Mouse (Mus musculus): ENCODE data around the gene Hoxd12. TPM values are rescaled to one million over a fixed set of nuclear protein-coding genes. Genes with fewer than 3 reads are reported as not detected.
A peak's percentile ranks its signal among the peaks of the same experiment; 100 is the strongest.

Gene Hoxd12
- polyA plus RNA-seq, 1 experiment from 2014 or later, result not detected

DNA sequence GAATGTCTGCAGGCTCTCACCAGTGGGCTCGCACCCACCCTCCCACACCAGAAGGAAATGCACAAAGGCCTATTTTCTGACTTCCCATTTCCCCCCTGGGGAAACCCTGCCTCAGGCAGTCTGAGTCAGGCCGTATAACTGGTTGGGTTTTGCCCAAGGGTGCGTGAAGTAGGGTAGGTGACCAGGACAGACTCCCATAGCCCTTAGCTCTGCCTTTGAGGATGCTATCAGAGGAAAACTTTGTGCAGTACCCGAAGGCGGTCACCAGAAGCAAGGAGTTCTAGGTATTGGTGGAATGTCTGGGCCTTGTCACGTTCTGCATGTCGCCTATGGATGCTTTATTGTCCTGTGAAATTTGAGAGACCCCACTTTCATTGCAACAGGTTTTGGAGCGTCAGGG, 48.1 kb downstream of the Hoxd12 start:
- no peaks in the 10 kb centered on the region for H3K4me1 ChIP-seq (replicated peaks; ENCODE audit: control insufficient read depth, insufficient read depth, low read length)
- H3K27ac ChIP-seq (ENCODE audit: low read length), result no peak overlapping the region
- no peak overlapping the region for H3K4me3 ChIP-seq (ENCODE audit: low read length)
- H3K9me3 ChIP-seq (ENCODE audit: control insufficient read depth, low read length), result no peaks in the 10 kb centered on the region
- H3K27me3 ChIP-seq (ENCODE audit: control insufficient read depth, insufficient read depth, low read depth, low read length), result peaks cover 97% of the 10 kb centered on the region
- 9% methylated on average over 8 of the region's 8 CpGs for WGBS
- H3K9ac ChIP-seq (ENCODE audit: low read length), result no peak overlapping the region
- no peak for ATAC-seq (ENCODE audit: low read depth)
- H3K36me3 ChIP-seq (ENCODE audit: control insufficient read depth, insufficient read depth, low read length), result no peaks in the 10 kb centered on the region
- H3K4me2 ChIP-seq (ENCODE audit: low read depth, low read length), result no peak overlapping the region

- H3K9ac ChIP-seq (ENCODE audit: low read length), result no peak overlapping the region
- no peak for ATAC-seq (ENCODE audit: low read depth)
- no peaks in the 10 kb centered on the region for H3K9me3 ChIP-seq (ENCODE audit: control insufficient read depth, low read length)
- no peak overlapping the region for H3K4me2 ChIP-seq (ENCODE audit: low read depth, low read length)
- no peaks in the 10 kb centered on the region for H3K36me3 ChIP-seq (ENCODE audit: control insufficient read depth, insufficient read depth, low read length)
- H3K4me1 ChIP-seq (replicated peaks; ENCODE audit: control insufficient read depth, insufficient read depth, low read length), result no peaks in the 10 kb centered on the region
- H3K4me3 ChIP-seq (ENCODE audit: low read length), result no peak overlapping the region
- H3K27me3 ChIP-seq (ENCODE audit: control insufficient read depth, insufficient read depth, low read depth, low read length), result peaks cover 100% of the 10 kb centered on the region
- WGBS, result 26% methylated on average over 7 of the region's 7 CpGs
- no peak overlapping the region for H3K27ac ChIP-seq (ENCODE audit: low read length)
Measured at GRCm38 (mm10) chr2:74724244-74725015, 49.6 kb downstream of the Hoxd12 start.

DNA sequence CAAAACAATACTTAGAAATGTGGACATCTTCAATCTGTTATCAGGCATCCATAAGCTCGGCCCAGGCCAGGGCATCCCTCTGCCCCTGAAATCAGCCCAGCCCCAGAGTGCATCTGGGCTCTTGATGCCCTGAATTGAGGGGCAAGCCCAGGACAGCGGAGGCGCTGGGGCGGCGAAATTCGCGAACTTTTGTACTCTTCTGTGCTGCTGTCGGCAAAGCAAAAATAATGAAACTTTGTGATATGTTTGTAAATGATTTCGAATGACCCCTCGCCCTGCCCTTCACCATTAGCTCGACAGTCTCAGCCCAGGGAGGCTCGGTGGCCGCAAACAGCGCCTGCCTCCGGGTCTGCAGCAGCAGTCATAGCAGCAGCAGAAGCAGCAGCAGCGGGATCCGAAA, 50.4 kb downstream of the Hoxd12 start:
- Histone ChIP-seq H3K9ac (ENCODE audit: low read length) (no peak overlapping the region), H3K27me3 (ENCODE audit: control insufficient read depth, insufficient read depth, low read depth, low read length) (peaks cover 98% of the 10 kb centered on the region), H3K4me3 (ENCODE audit: low read length) (no peak overlapping the region), H3K4me2 (ENCODE audit: low read depth, low read length) (no peak overlapping the region), H3K36me3 (ENCODE audit: control insufficient read depth, insufficient read depth, low read length) (no peaks in the 10 kb centered on the region), H3K4me1 (replicated peaks; ENCODE audit: control insufficient read depth, insufficient read depth, low read length) (no peaks in the 10 kb centered on the region), H3K9me3 (ENCODE audit: control insufficient read depth, low read length) (no peaks in the 10 kb centered on the region), H3K27ac (ENCODE audit: low read length) (no peak overlapping the region)
- 6% methylated on average over 17 of the region's 17 CpGs for WGBS
- no peak for ATAC-seq (ENCODE audit: low read depth)

- no peak within 1 kb of the TSS for H3K27ac ChIP-seq (ENCODE audit: low read length)
- peak within 1 kb of the TSS; percentile 24 for H3K4me3 ChIP-seq (ENCODE audit: low read length)
- H3K9me3 ChIP-seq (ENCODE audit: control insufficient read depth, low read length), result no peaks in the 10 kb centered on the region
- ATAC-seq (ENCODE audit: low read depth), result no peak
- H3K4me1 ChIP-seq (replicated peaks; ENCODE audit: control insufficient read depth, insufficient read depth, low read length), result no peaks in the 10 kb centered on the region
- WGBS, result 11% methylated on average over 5 of the region's 5 CpGs
- peaks cover 97% of the 10 kb centered on the region for H3K27me3 ChIP-seq (ENCODE audit: control insufficient read depth, insufficient read depth, low read depth, low read length)
- H3K9ac ChIP-seq (ENCODE audit: low read length), result no peak within 1 kb of the TSS
- no peaks in the 10 kb centered on the region for H3K36me3 ChIP-seq (ENCODE audit: control insufficient read depth, insufficient read depth, low read length)
- peak within 1 kb of the TSS; percentile 26; the same call in 1 of the 2 replicates for H3K4me2 ChIP-seq (ENCODE audit: low read depth, low read length)
Measured at GRCm38 (mm10) chr2:74726551-74726950, 51.7 kb downstream of the Hoxd12 start, which contains the start of gene Gm28230. Gene Gm28230, plus strand, starts transcription at chr2:74726728.

DNA sequence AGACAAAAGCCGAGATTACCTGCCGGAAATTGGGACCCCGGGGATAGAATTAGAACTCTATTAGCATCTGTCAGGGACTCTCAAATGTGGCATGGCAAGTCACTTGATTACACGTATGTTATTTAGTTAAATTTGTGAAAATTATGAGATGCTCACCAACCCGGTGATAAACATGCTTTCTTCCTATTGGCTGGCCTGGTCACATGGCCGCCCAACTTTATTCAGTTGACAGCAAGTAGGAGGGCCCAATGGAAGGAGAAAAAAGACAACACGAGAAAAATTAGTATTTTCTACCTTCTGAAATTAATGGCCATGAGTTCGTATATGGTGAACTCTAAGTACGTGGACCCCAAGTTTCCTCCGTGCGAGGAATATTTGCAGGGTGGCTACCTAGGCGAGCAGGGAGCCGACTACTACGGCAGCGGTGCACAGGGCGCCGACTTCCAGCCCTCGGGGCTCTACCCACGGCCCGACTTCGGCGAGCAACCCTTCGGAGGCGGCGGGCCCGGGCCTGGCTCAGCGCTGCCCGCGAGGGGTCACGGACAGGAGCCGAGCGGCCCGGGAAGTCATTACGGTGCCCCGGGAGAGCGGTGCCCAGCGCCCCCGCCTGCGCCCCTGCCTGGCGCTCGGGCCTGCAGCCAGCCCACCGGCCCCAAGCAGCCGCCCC, 52.3 kb downstream of the Hoxd12 start:
- Histone ChIP-seq H3K4me1 (replicated peaks; ENCODE audit: control insufficient read depth, insufficient read depth, low read length) (no peaks in the 10 kb centered on the region), H3K9me3 (ENCODE audit: control insufficient read depth, low read length) (no peaks in the 10 kb centered on the region), H3K4me3 (ENCODE audit: low read length) (peak overlapping the region; percentile 24), H3K27ac (ENCODE audit: low read length) (no peak overlapping the region), H3K27me3 (ENCODE audit: control insufficient read depth, insufficient read depth, low read depth, low read length) (peaks cover 96% of the 10 kb centered on the region), H3K9ac (ENCODE audit: low read length) (no peak overlapping the region), H3K4me2 (ENCODE audit: low read depth, low read length) (peak overlapping the region; percentile 26; the same call in 1 of the 2 replicates), H3K36me3 (ENCODE audit: control insufficient read depth, insufficient read depth, low read length) (no peaks in the 10 kb centered on the region)
- 2% methylated on average over 36 of the region's 43 CpGs for WGBS
- ATAC-seq (ENCODE audit: low read depth), result no peak; the same call in 1 of the 2 replicates

MicroRNAs encoded within 50 kb of the gene (microRNA counts, 519-probe panel; counts per million panel counts)
- 2,416 counts per million, percentile 42 among the panel's probes with 10 or more counts for microRNA mmu-miR-10b

Small RNAs within 50 kb of the gene (microRNA-seq; reads per million reads assigned to microRNA genes)
- gene Gm44463 (not detected), gene Mir10b (1,093 reads per million, percentile 74 among the genes with 10 or more reads in this experiment)

Other genes with a start within 250 kb of the Hoxd12 start
- 21.2 and 25.2 TPM in 2 replicates for gene Lnpk, start 95.6 kb upstream of the Hoxd12 start, polyA plus RNA-seq (2015; fragmentation: Nextera tagmentation; extraction: Ambion mirVana)
- not detected in 2 replicates for gene Evx2, start 15.5 kb upstream of the Hoxd12 start, polyA plus RNA-seq (2015; fragmentation: Nextera tagmentation; extraction: Ambion mirVana)
- not detected in 2 replicates for gene Hoxd13, start 6.7 kb upstream of the Hoxd12 start, polyA plus RNA-seq (2015; fragmentation: Nextera tagmentation; extraction: Ambion mirVana)
- not detected in 2 replicates for gene Hoxd11, start 4.5 kb downstream of the Hoxd12 start, polyA plus RNA-seq (2015; fragmentation: Nextera tagmentation; extraction: Ambion mirVana)
- gene Hoxd10, start 16.9 kb downstream of the Hoxd12 start, polyA plus RNA-seq (2015; fragmentation: Nextera tagmentation; extraction: Ambion mirVana), result 0.19 TPM in 1 of 2 replicates, not detected in the other
- 0.31 TPM in 2 replicates for gene Hoxd9, start 22.7 kb downstream of the Hoxd12 start, polyA plus RNA-seq (2015; fragmentation: Nextera tagmentation; extraction: Ambion mirVana)
- gene Hoxd8, start 29.6 kb downstream of the Hoxd12 start, polyA plus RNA-seq (2015; fragmentation: Nextera tagmentation; extraction: Ambion mirVana), result 0.20 and 0.39 TPM in 2 replicates
- gene Hoxd3, start 36.9 kb downstream of the Hoxd12 start, polyA plus RNA-seq (2015; fragmentation: Nextera tagmentation; extraction: Ambion mirVana), result 0.23 and 0.39 TPM in 2 replicates
- gene Hoxd4, start 36.9 kb downstream of the Hoxd12 start, polyA plus RNA-seq (2015; fragmentation: Nextera tagmentation; extraction: Ambion mirVana), result not detected in 2 replicates
- not detected in 2 replicates for gene Gm28230, start 51.7 kb downstream of the Hoxd12 start, polyA plus RNA-seq (2015; fragmentation: Nextera tagmentation; extraction: Ambion mirVana)
- not detected in 2 replicates for gene Hoxd1, start 88.0 kb downstream of the Hoxd12 start, polyA plus RNA-seq (2015; fragmentation: Nextera tagmentation; extraction: Ambion mirVana)
- gene Mtx2, start 150.8 kb downstream of the Hoxd12 start, polyA plus RNA-seq (2015; fragmentation: Nextera tagmentation; extraction: Ambion mirVana), result 90.9 and 107 TPM in 2 replicates